Mouse (Mus musculus) heart, adult 2 months (tissue): ENCODE measurements around the gene Anln. TPM values are rescaled to one million over a fixed set of nuclear protein-coding genes. Genes with fewer than 3 reads are reported as not detected.
"Not testable (repeated sequence)": the region's sequence is repeated elsewhere in the genome, so short reads cannot be mapped to it uniquely, and the experiment has no call there.

ENCODE experiments used
- DNase-seq, 2 experiments: peaks; one replicate each; pipeline ENCODE4 v3.0.0; 2021
- H3K27ac ChIP-seq: fragments of 200-600 bp; 2 replicates; pipeline ENCODE4 v1.8.1; 2022
- H3K27me3 ChIP-seq: fragments of 200-500 bp; 2 replicates; pipeline ENCODE4 v1.6.1; 2012; ENCODE audit warnings: mild to moderate bottlenecking, low read length, inconsistent platforms, mixed read lengths; ENCODE audit not compliant: control insufficient read depth, insufficient read depth
- H3K36me3 ChIP-seq: fragments of 200-500 bp; 2 replicates; pipeline ENCODE4 v1.6.1; 2012; ENCODE audit warnings: low read length, inconsistent platforms; ENCODE audit not compliant: control insufficient read depth, insufficient read depth
- H3K4me1 ChIP-seq: fragments of 200-500 bp; 2 replicates; pipeline ENCODE4 v1.6.1; 2011; ENCODE audit warnings: low read length; ENCODE audit not compliant: control insufficient read depth, insufficient read depth
- H3K4me3 ChIP-seq: fragments of 200-600 bp; 2 replicates; pipeline ENCODE4 v1.8.1; 2022
- H3K79me2 ChIP-seq: fragments of 200-500 bp; replicated peaks from 2 replicates; pipeline ENCODE4 v1.6.1; 2012; ENCODE audit warnings: mild to moderate bottlenecking, inconsistent platforms, low read length, moderate library complexity, mixed read lengths; ENCODE audit not compliant: control insufficient read depth, insufficient read depth
- H3K9ac ChIP-seq: fragments of 200-500 bp; 2 replicates; pipeline ENCODE4 v1.6.1; 2012; ENCODE audit warnings: low read depth, mild to moderate bottlenecking, control low read depth, inconsistent platforms, low read length, mixed read lengths
- CTCF ChIP-seq: fragments of 200-600 bp; IDR thresholded peaks from 2 replicates; pipeline ENCODE4 v1.8.1; 2022; ENCODE audit warnings: antibody characterized with exemption, mild to moderate bottlenecking, moderate library complexity
- EP300 ChIP-seq: fragments of 200-500 bp; IDR thresholded peaks from 2 replicates; pipeline ENCODE4 v1.6.1; 2011; ENCODE audit warnings: low read depth, low read length, control low read depth; ENCODE audit not compliant: insufficient read depth
- POLR2A ChIP-seq: fragments of 200-500 bp; IDR thresholded peaks from 2 replicates; pipeline ENCODE4 v1.6.1; 2011; ENCODE audit warnings: mild to moderate bottlenecking, low read depth, low read length, control low read depth; ENCODE audit not compliant: insufficient read depth
- WGBS: fragments of 180-500 bp; shearing (Covaris S2); methylation state at CpG from one replicate; pipeline ENCODE4 v1.1.7; 2018; 5-methylcytosine and 5-hydroxymethylcytosine counted together
- intact Hi-C: fragments of 180-260 bp; cut with DNase I; formaldehyde crosslinking; loops from one replicate; pipeline ENCODE4 v1.15.1; 2025
- polyA plus RNA-seq: library from polyadenylated mRNA; depleted of rRNA; stranded (reverse); fragments of >200 nt; gene quantifications from 2 replicates; pipeline ENCODE4 v1.2.3, GENCODE M21; 2012; rRNA removed
- total RNA-seq, 2 experiments: library from RNA; stranded (reverse); gene quantifications; 2 replicates each; pipeline ENCODE4 v1.2.3; 2021

The Anln gene
- total and polyA plus RNA-seq, 3 experiments, result 0.43 to 1.5 (median 1.4) TPM

DNA sequence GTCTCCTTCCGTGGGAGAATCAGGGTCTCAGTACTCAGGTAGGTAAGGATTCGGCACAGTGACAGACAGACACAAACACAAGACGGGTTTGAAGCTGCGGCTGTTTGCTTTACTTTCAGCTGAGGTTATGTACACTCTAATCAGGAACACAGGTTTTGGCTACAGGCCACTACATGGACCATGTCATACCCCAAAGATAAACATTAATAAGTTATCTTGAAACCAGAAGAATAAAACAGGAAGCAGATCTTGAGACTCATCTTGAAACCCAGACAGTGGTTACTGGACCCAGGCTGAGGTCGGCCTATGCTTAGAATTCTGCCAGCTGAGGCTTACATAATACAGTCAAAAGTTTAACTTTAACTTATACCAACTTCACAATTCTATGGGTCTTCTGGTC lies 75.8 kb downstream of the Anln start:
- intact Hi-C loops, result no loop called here
- Histone ChIP-seq H3K4me1 (no peaks in the 10 kb centered on the region; the same call in 1 of the 2 replicates), H3K9ac (no peak overlapping the region), H3K27me3 (no peaks in the 10 kb centered on the region), H3K36me3 (no peaks in the 10 kb centered on the region), H3K4me3 (no peak overlapping the region), H3K27ac (no peak overlapping the region), H3K79me2 (no peaks in the 10 kb centered on the region)
- TF ChIP-seq CTCF, result no peak
- TF ChIP-seq EP300, result no peak
- no peak for TF ChIP-seq POLR2A
- DNase-seq, result no peak
- 72% methylated on average over 5 of the region's 5 CpGs for WGBS

DNA sequence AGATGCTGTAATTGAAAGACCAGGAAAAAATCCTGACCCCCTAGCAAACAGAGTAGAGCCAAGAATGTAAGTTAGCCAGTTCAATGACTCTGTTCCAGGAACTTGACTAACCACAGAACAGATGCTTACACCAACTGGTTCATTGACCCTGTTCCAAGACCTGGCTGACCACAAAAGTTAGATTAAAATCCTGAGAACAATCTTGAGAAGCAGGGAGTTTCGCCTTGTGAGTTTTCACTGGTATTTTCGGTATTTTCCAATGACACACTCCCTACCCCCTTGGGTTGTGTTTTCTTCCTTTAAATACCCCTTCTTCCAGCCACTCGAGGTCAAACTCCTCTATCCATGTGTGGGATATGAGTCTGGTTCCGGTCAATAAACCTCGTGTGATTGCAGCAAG lies 79.3 kb downstream of the Anln start:
- Histone ChIP-seq H3K27ac (no peak overlapping the region), H3K36me3 (no peaks in the 10 kb centered on the region), H3K4me1 (peaks cover 1% of the 10 kb centered on the region), H3K4me3 (no peak overlapping the region), H3K79me2 (no peaks in the 10 kb centered on the region), H3K27me3 (no peaks in the 10 kb centered on the region), H3K9ac (no peak overlapping the region)
- DNase-seq, result no peak
- TF ChIP-seq EP300 (no peak), CTCF (no peak), POLR2A (no peak)
- WGBS, result 76% methylated on average over 5 of the region's 5 CpGs
- intact Hi-C loops, result loop anchor here (2.0 to 5.0 kb wide), 2 partner anchors 17 to 82 kb away; partner anchors contain the start of gene Zfp809

DNA sequence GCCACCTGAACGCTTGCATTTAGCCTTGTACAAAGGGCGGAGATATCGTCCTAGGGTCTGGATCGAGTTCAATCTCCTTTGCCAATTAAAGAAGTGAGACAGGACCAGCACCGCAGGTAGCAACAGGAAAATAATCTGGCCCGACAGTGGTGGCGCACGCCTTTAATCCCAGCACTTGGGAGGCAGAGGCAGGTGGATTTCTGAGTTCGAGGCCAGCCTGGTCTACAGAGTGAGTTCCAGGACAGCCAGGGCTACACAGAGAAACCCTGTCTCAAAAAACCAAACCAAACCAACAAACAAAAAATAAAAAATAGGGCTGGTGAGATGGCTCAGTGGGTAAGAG lies 81.1 kb downstream of the Anln start:
- intact Hi-C loops, result loop anchor here (2.0 to 5.0 kb wide), 2 partner anchors 19 to 81 kb away; partner anchors contain the start of gene Zfp809
- not testable (repeated sequence) for H3K27me3 ChIP-seq
- peak overlapping the region; percentile 88 for H3K27ac ChIP-seq

DNA sequence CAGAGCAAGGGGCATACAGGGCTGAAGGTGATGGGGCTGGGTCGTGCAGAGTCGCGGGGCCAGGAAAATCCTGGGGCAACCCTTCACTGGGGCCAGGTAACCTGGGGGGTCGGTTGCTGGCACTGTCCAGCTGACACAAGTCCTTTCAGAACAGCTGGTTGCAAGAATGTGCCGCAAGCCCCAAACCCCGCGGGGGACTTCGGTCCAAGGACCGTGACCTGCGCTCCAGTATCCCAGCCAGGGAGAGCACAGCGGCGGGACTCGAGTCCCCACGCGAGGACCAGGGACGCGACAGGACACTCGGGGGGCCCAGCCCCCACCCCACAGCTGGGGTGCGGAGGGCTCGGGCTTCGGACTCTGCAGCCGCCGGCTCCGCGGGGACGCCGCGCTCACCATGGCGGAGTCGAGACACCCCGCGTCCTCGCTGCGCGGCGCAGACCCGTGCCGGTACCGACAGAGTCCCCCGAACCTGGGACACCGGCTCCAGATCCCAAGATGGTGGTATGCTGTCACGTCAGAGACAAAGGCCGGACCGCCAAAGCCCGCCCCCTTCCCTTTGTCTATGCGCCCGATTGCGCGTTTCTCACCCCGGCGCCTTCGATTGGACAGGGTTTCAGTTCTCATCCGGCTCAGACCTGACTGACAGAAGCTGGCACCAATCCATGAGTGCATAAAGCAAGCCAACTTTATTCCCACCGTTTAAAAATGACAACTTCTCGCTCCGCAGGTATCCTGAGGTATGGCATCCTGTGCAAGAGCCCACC lies 81.7 kb downstream of the Anln start, which contains the start of gene Zfp810:
Gene Zfp810 (minus strand): TSS at position 493 of the 764 bp plus-strand sequence.
- DNase-seq, result peak; percentile 85 to 93
- H3K27ac ChIP-seq, result peak within 1 kb of the TSS; percentile 88
- no peaks in the 10 kb centered on the region for H3K79me2 ChIP-seq
- WGBS, result under 1% methylated on average over 55 of the region's 56 CpGs
- H3K36me3 ChIP-seq, result no peaks in the 10 kb centered on the region
- H3K4me1 ChIP-seq, result peaks cover 1% of the 10 kb centered on the region
- peak within 1 kb of the TSS; percentile 80 for H3K4me3 ChIP-seq
- intact Hi-C loops, result loop anchor here (5.0 kb wide), 1 partner anchor 80 kb away; the partner anchor contains the start of gene Zfp809
- H3K9ac ChIP-seq, result peak within 1 kb of the TSS; percentile 89
- TF ChIP-seq POLR2A (peak; percentile 69), EP300 (no peak)
- H3K27me3 ChIP-seq, result no peaks in the 10 kb centered on the region

More for the DNA sequence above, 81.1 kb downstream of the Anln start:
- Histone ChIP-seq H3K4me3 (peak overlapping the region; percentile 80), H3K9ac (peak overlapping the region; percentile 77)
- not testable (repeated sequence) for H3K4me1 ChIP-seq, H3K79me2 ChIP-seq, H3K36me3 ChIP-seq, DNase-seq
- WGBS, result 10% methylated on average over 9 of the region's 9 CpGs

DNA sequence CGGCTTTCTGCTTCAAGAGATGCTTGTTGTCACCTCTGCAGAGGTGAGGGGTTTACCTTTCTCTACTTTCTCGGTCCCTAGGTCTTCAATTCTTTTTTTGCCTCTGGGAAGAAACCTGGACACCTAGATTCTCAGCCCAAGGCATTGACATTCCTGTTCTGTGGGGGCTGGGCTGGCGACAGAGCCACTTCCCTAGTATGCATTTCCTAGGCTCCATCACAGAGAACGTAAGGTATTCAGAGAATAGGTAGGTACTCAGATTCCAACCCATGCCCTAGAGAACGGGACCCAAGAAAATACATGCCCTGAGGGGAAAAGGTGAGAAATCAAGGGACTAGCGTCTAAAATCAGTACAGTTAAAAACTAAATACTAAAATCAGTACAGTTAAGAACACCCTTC lies 82.3 kb downstream of the Anln start:
- TF ChIP-seq POLR2A, result no peak
- peak overlapping the region; percentile 80 for H3K4me3 ChIP-seq
- intact Hi-C loops, result loop anchor here (5.0 kb wide), 1 partner anchor 79 kb away; the partner anchor contains the start of gene Zfp809
- no peak for DNase-seq
- peak overlapping the region; percentile 89 for H3K9ac ChIP-seq
- 28% methylated on average over 6 of the region's 6 CpGs for WGBS
- peaks cover 1% of the 10 kb centered on the region for H3K4me1 ChIP-seq
- H3K27me3 ChIP-seq, result no peaks in the 10 kb centered on the region
- no peaks in the 10 kb centered on the region for H3K36me3 ChIP-seq
- no peaks in the 10 kb centered on the region for H3K79me2 ChIP-seq
- H3K27ac ChIP-seq, result peak overlapping the region; percentile 88

DNA sequence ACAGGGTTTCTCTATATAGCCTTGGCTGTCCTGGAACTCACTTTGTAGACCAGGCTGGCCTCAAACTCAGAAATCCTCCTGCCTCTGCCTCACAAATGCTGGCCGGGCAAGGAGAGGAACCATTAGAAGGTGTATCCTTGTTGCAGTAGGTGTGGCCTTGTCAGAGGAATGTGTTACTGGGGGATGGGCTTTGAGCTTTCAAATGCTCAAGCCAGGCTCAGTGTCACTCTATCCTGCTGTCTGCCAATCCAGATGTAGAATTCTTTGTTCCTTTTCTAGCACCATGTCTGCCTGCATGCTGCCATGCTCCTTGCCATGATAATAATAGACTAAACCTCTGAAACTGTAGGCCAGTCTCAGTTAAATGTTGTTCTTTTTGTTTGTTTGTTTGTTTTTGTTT lies 86.8 kb downstream of the Anln start:
- Histone ChIP-seq H3K79me2 (no peaks in the 10 kb centered on the region), H3K27me3 (no peaks in the 10 kb centered on the region), H3K9ac (no peak overlapping the region), H3K27ac (no peak overlapping the region), H3K4me1 (peaks cover 1% of the 10 kb centered on the region), H3K4me3 (no peak overlapping the region), H3K36me3 (peaks cover 8% of the 10 kb centered on the region)
- 91% methylated on average over 1 of the region's 1 CpGs for WGBS
- intact Hi-C loops, result no loop called here
- DNase-seq, result no peak
- no peak for TF ChIP-seq EP300
- TF ChIP-seq CTCF, result no peak
- no peak for TF ChIP-seq POLR2A

Other genes starting within 250 kb of the Anln start
- 10 to 100 TPM; 42.9 to 56.5 TPM for gene Pigyl, start 232.3 kb downstream of the Anln start, total RNA-seq
- 54.5 and 55.4 TPM in 2 replicates for gene Pigyl, start 232.3 kb downstream of the Anln start, polyA plus RNA-seq
- under 1 TPM; 0.09 to 0.10 TPM for gene Zfp872, start 201.1 kb downstream of the Anln start, total RNA-seq
- gene Zfp872, start 201.1 kb downstream of the Anln start, polyA plus RNA-seq, result not detected in 2 replicates
- 10 to 100 TPM; 33.6 to 34.2 TPM for gene Zfp809, start 163.5 kb downstream of the Anln start, total RNA-seq
- 14.8 and 26.6 TPM in 2 replicates for gene Zfp809, start 163.5 kb downstream of the Anln start, polyA plus RNA-seq
- under 1 TPM; 0.34 to 0.39 TPM for gene Zfp599, start 129.3 kb downstream of the Anln start, total RNA-seq
- gene Zfp599, start 129.3 kb downstream of the Anln start, polyA plus RNA-seq, result 0.04 and 0.12 TPM in 2 replicates
- 1 to 10 TPM; 4.3 to 6.7 TPM for gene Zfp810, start 81.5 kb downstream of the Anln start, total RNA-seq
- gene Zfp810, start 81.5 kb downstream of the Anln start, polyA plus RNA-seq, result 4.3 and 7.6 TPM in 2 replicates
- under 1 TPM; 0.29 to 0.50 TPM for gene 9530077C05Rik, start 22.3 kb upstream of the Anln start, total RNA-seq
- 0.27 and 0.53 TPM in 2 replicates for gene 9530077C05Rik, start 22.3 kb upstream of the Anln start, polyA plus RNA-seq
- not detected for gene Gm17545, start 65.1 kb upstream of the Anln start, total RNA-seq
- gene Gm17545, start 65.1 kb upstream of the Anln start, polyA plus RNA-seq, result not detected in 2 replicates
- gene Rp9, start 80.6 kb upstream of the Anln start, total RNA-seq, result 10 to 100 TPM; 42.6 to 46.1 TPM
- 35.1 and 39.5 TPM in 2 replicates for gene Rp9, start 80.6 kb upstream of the Anln start, polyA plus RNA-seq
- 10 to 100 TPM; 11.9 to 12.4 TPM for gene Bbs9, start 86.5 kb upstream of the Anln start, total RNA-seq
- 6.3 and 9.0 TPM in 2 replicates for gene Bbs9, start 86.5 kb upstream of the Anln start, polyA plus RNA-seq